ENCODE assay signal across 22 mouse cellular contexts in genomic region chr5:148747972-148748764, GRCm38 (mm10).
DNase-seq lines count a peak whose midpoint lies in the region; ATAC-seq and TF ChIP-seq lines count a peak whose summit lies in the region.
"Had no signal": no experiment of that assay in that cellular context is flagged by ENCODE, and none has a peak within 500 bp of the region (broad histone marks: within the 10 kb centered on the region; RNA-seq: fewer than 3 reads in every experiment).

No protein-coding gene starts in this region.

- H3K27ac ChIP-seq in liver, adult 2 months (replicated peaks; ENCODE audit: insufficient read depth, low read depth, low read length), result peak overlapping the region; percentile 79
- no peak overlapping the region for H3K27ac ChIP-seq in liver, embryonic 12.5 days
- peak overlapping the region; percentile 21 for H3K27ac ChIP-seq in intestine, postnatal 0 days (ENCODE audit: low read depth, low read length)
- no peak overlapping the region; the same call in 1 of the 2 replicates for H3K27ac ChIP-seq in stomach, postnatal 0 days (replicated peaks)
- H3K27ac ChIP-seq in embryonic facial prominence, embryonic 10.5 days (replicated peaks), result no peak overlapping the region
- H3K27ac ChIP-seq: forebrain, embryonic 15.5 days; hindbrain, embryonic 10.5 days; limb, embryonic 12.5 days; liver, embryonic 15.5 days; midbrain, embryonic 12.5 days had no signal

- H3K9me3 ChIP-seq in liver, embryonic 12.5 days (replicated peaks), result no peaks in the 10 kb centered on the region
- H3K9me3 ChIP-seq in intestine, postnatal 0 days (ENCODE audit: control insufficient read depth), result no peaks in the 10 kb centered on the region
- H3K9me3 ChIP-seq in stomach, postnatal 0 days (ENCODE audit: control insufficient read depth, low read length), result no peaks in the 10 kb centered on the region
- no peaks in the 10 kb centered on the region for H3K9me3 ChIP-seq in embryonic facial prominence, embryonic 10.5 days
- H3K9me3 ChIP-seq: forebrain, embryonic 15.5 days; limb, embryonic 12.5 days; midbrain, embryonic 12.5 days had no signal

- H3K79me2 ChIP-seq in liver, adult 2 months (ENCODE audit: control insufficient read depth, insufficient read depth, low read length), result no peaks in the 10 kb centered on the region

- 28% methylated on average over 21 of the region's 21 CpGs for WGBS in liver, adult 2 months
- WGBS in liver, embryonic 12.5 days (ENCODE audit: insufficient replicate concordance), result 74% methylated on average over 21 of the region's 21 CpGs
- 70% methylated on average over 21 of the region's 21 CpGs for WGBS in intestine, postnatal 0 days
- 80% methylated on average over 21 of the region's 21 CpGs for WGBS in stomach, postnatal 0 days
- 88% methylated on average over 21 of the region's 21 CpGs for WGBS in embryonic facial prominence, embryonic 10.5 days

- DNase-seq in adrenal gland, adult 2 months, result peak; percentile 28
- DNase-seq in adrenal gland, adult (ENCODE audit: inconsistent age in 2 of 2, low spot score in 1 of 2), result no peak
- DNase-seq in liver, adult 2 months (ENCODE audit: extremely low read depth, low read depth, low spot score), result peak; percentile 95
- DNase-seq in stomach, postnatal 0 days (ENCODE audit: low spot score), result peak; percentile 75
- no peak for DNase-seq in embryonic facial prominence, embryonic 10.5 days (ENCODE audit: low spot score)
- DNase-seq in neural tube, embryonic 10.5 days (ENCODE audit: extremely low spot score, low spot score), result no peak
- DNase-seq: adrenal gland, postnatal 36 days; cerebellum, adult 9-11 months; gastrocnemius, postnatal 10 days; heart, postnatal 10 days; thymus, postnatal 14 days had no signal

- no peak for TF ChIP-seq POLR2A in liver, adult 2 months (IDR thresholded peaks at IDR 0.05; ENCODE audit: extremely low read depth, insufficient read depth, low read length)

- H3K4me2 ChIP-seq in liver, embryonic 12.5 days, result no peak overlapping the region
- H3K4me2 ChIP-seq in intestine, postnatal 0 days (replicated peaks; ENCODE audit: low read depth), result 0 out of 2 replicates have a peak overlapping the region, but pooled peaks have one; percentile 13
- H3K4me2 ChIP-seq in stomach, postnatal 0 days (replicated peaks; ENCODE audit: low read depth), result no peak overlapping the region
- H3K4me2 ChIP-seq: forebrain, embryonic 15.5 days; heart, embryonic 12.5 days; limb, embryonic 12.5 days; liver, embryonic 15.5 days; midbrain, embryonic 12.5 days had no signal

- no peak for TF ChIP-seq CTCF in liver, adult 2 months (IDR thresholded peaks at IDR 0.05; ENCODE audit: low read depth, low read length)
- TF ChIP-seq CTCF in intestine, postnatal 0 days (IDR thresholded peaks at IDR 0.05; ENCODE audit: low read depth), result no peak
- TF ChIP-seq CTCF in stomach, postnatal 0 days (IDR thresholded peaks at IDR 0.05; ENCODE audit: low read depth), result no peak

- no peak for TF ChIP-seq EP300 in stomach, postnatal 0 days (optimal IDR thresholded peaks at IDR 0.05)

- H3K27me3 ChIP-seq in liver, adult 2 months (ENCODE audit: control insufficient read depth, insufficient read depth, low read length), result no peaks in the 10 kb centered on the region
- H3K27me3 ChIP-seq in liver, embryonic 12.5 days (replicated peaks), result no peaks in the 10 kb centered on the region
- H3K27me3 ChIP-seq in intestine, postnatal 0 days (replicated peaks; ENCODE audit: control insufficient read depth, insufficient read depth, low read length), result no peaks in the 10 kb centered on the region
- H3K27me3 ChIP-seq in stomach, postnatal 0 days (ENCODE audit: control insufficient read depth, insufficient read depth, low read length), result no peaks in the 10 kb centered on the region
- H3K27me3 ChIP-seq in embryonic facial prominence, embryonic 10.5 days (replicated peaks; ENCODE audit: low read depth, poor library complexity, severe bottlenecking), result no peaks in the 10 kb centered on the region
- H3K27me3 ChIP-seq: forebrain, embryonic 15.5 days; heart, embryonic 12.5 days; limb, embryonic 12.5 days; liver, embryonic 15.5 days; midbrain, embryonic 12.5 days; Patski had no signal

- no peaks in the 10 kb centered on the region for H3K36me3 ChIP-seq in liver, adult 2 months (ENCODE audit: control insufficient read depth, insufficient read depth, low read length)
- H3K36me3 ChIP-seq in liver, embryonic 12.5 days, result no peaks in the 10 kb centered on the region
- no peaks in the 10 kb centered on the region for H3K36me3 ChIP-seq in intestine, postnatal 0 days (ENCODE audit: control insufficient read depth, insufficient read depth)
- no peaks in the 10 kb centered on the region for H3K36me3 ChIP-seq in stomach, postnatal 0 days (ENCODE audit: control insufficient read depth, insufficient read depth, low read length)
- no peaks in the 10 kb centered on the region for H3K36me3 ChIP-seq in embryonic facial prominence, embryonic 10.5 days (replicated peaks)
- H3K36me3 ChIP-seq: forebrain, embryonic 15.5 days; G1E; heart, embryonic 12.5 days; hindbrain, embryonic 10.5 days; limb, embryonic 12.5 days; liver, embryonic 15.5 days; midbrain, embryonic 12.5 days had no signal

- peaks cover 5% of the 10 kb centered on the region for H3K4me1 ChIP-seq in liver, adult 2 months (ENCODE audit: control insufficient read depth, insufficient read depth, low read length)
- 0 out of 2 replicates have a peak, but pooled peaks cover 5% of the 10 kb centered on the region for H3K4me1 ChIP-seq in liver, embryonic 12.5 days
- no peaks in the 10 kb centered on the region for H3K4me1 ChIP-seq in intestine, postnatal 0 days (replicated peaks; ENCODE audit: control insufficient read depth, insufficient read depth, low read length)
- H3K4me1 ChIP-seq in stomach, postnatal 0 days (replicated peaks; ENCODE audit: control insufficient read depth, insufficient read depth), result no peaks in the 10 kb centered on the region
- no peaks in the 10 kb centered on the region for H3K4me1 ChIP-seq in embryonic facial prominence, embryonic 10.5 days
- H3K4me1 ChIP-seq: forebrain, embryonic 15.5 days; heart, embryonic 12.5 days; hindbrain, embryonic 10.5 days; limb, embryonic 12.5 days; midbrain, embryonic 12.5 days had no signal

- ATAC-seq in liver, embryonic 12.5 days, result no peak
- peak; percentile 75 for ATAC-seq in intestine, postnatal 0 days
- peak; percentile 87 for ATAC-seq in stomach, postnatal 0 days (ENCODE audit: low FRiP score, low TSS enrichment)
- ATAC-seq: forebrain, embryonic 15.5 days; lung, postnatal 0 days; Patski had no signal

- H3K4me3 ChIP-seq in liver, adult 2 months (ENCODE audit: insufficient read depth, low read depth, low read length), result peak overlapping the region; percentile 49
- no peak overlapping the region for H3K4me3 ChIP-seq in liver, embryonic 12.5 days
- no peak overlapping the region for H3K4me3 ChIP-seq in intestine, postnatal 0 days (ENCODE audit: low read depth, low read length)
- H3K4me3 ChIP-seq in stomach, postnatal 0 days (ENCODE audit: low read depth, low read length), result no peak overlapping the region
- H3K4me3 ChIP-seq in embryonic facial prominence, embryonic 10.5 days, result no peak overlapping the region
- H3K4me3 ChIP-seq: forebrain, embryonic 15.5 days; heart, embryonic 12.5 days; hindbrain, embryonic 10.5 days; limb, embryonic 12.5 days; liver, embryonic 15.5 days; midbrain, embryonic 12.5 days had no signal

- peak overlapping the region; percentile 52 for H3K9ac ChIP-seq in liver, adult 2 months (ENCODE audit: low read depth, low read length)
- no peak overlapping the region for H3K9ac ChIP-seq in liver, embryonic 12.5 days
- H3K9ac ChIP-seq in intestine, postnatal 0 days (ENCODE audit: low read depth, low read length), result no peak overlapping the region
- no peak overlapping the region for H3K9ac ChIP-seq in stomach, postnatal 0 days (ENCODE audit: low read length)
- H3K9ac ChIP-seq: forebrain, embryonic 15.5 days; heart, embryonic 12.5 days; limb, embryonic 12.5 days; liver, embryonic 15.5 days; midbrain, embryonic 12.5 days had no signal

Comparison
In these comparisons a context has a peak if more than half of its experiments do, and no peak if none do; other contexts are left out.
1. DNase-seq: peak in adrenal gland, adult 2 months (single experiment), liver, adult 2 months (single experiment) and stomach, postnatal 0 days (single experiment); none in adrenal gland, adult (0 of 2), embryonic facial prominence, embryonic 10.5 days (single experiment) and neural tube, embryonic 10.5 days (single experiment).
2. H3K27ac ChIP-seq: peak in liver, adult 2 months (single experiment) and intestine, postnatal 0 days (single experiment); none in liver, embryonic 12.5 days (single experiment), stomach, postnatal 0 days (single experiment) and embryonic facial prominence, embryonic 10.5 days (single experiment).